Mouse (Mus musculus) heart, postnatal 25 days (tissue): ENCODE data around the gene Mapk6. TPM values are rescaled to one million over a fixed set of nuclear protein-coding genes. Genes with fewer than 3 reads are reported as not detected.
A peak's percentile ranks its signal among the peaks of the same experiment; 100 is the strongest.

Source experiments
- DNase-seq: peaks from one replicate; pipeline ENCODE4 v3.0.0; 2022; ENCODE audit warnings: low spot score
- intact Hi-C: fragments of 180-260 bp; cut with DNase I; formaldehyde crosslinking; loops from one replicate; pipeline ENCODE4 v1.15.1; 2025
- total RNA-seq, 2 experiments: library from RNA; stranded (reverse); gene quantifications; 2 replicates each; pipeline ENCODE4 v1.2.3; 2021

Mapk6 gene
- total RNA-seq, 2 experiments from 2014 or later: 30.9 to 31.0 TPM

DNA sequence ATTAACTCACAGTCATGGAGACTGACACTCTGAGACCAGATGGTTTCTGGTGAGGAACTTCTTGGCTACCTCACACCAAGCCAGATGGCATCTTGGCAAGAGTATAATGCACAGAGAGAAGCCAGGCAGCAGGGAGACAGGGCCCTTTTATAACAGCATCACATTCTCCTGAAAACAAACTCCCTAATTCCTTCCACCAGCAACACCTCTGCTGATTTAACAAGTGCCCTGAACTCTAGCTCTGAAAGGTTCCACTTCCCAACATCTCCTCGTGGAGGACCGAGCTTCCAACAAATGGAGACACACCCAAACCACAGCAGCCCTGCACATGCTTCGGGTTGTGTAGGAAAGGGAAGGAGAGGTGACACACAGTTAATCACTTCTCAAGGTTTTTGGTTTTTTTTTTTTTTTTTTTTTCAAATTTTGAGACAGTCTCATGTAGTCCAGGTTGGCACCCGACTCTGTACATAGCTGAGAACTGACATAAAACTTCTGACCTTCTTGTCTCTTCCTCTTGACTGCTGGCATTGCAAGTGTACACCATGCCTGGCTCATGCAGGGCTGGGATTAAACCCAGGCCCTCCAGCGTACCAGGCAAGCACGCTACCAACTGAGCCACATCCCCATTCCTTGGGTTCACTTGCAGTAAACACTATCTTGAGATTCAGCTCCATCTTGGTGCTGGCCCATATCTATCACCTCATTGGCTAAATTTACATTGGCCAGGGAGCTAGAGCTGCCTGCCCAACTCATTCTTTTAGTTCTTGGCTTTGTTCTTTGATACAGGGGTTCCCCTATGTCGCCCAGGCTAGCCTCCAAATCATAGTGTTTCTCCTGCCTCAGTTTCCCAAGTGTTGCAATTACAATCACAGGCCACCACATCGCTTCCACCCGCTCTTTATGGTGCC, 17.8 kb upstream of the Mapk6 start:
- intact Hi-C loops: no loop called here
- DNase-seq: no peak

DNA sequence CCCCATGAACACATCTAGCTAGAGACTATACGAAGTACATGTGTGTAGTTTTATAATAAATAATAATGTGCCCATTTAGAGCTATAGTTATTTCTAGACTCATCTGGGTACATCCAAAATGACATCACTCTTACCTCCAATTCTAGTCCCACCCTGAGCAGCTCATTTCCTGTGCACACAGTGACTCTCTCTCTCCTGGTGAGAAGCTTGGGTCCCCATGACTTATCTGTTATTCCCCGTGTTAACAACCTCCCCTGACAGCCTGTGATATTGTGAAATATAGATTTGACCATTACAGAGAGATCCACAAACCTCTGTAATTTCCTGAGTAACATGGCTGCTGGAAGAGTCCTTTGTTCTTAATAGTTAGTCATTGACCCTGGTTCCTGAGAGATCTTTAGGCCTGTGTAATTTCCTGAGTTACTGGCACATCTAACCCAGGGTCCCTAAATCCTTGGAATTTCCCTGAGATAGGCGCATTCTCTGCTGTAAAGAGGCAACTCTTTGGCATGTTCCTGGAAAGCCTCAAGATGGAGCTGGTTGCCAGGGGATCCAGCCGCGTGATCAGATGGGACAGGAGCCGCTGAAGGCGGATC, 16.1 kb upstream of the Mapk6 start:
- intact Hi-C loops: no loop called here
- no peak for DNase-seq

DNA sequence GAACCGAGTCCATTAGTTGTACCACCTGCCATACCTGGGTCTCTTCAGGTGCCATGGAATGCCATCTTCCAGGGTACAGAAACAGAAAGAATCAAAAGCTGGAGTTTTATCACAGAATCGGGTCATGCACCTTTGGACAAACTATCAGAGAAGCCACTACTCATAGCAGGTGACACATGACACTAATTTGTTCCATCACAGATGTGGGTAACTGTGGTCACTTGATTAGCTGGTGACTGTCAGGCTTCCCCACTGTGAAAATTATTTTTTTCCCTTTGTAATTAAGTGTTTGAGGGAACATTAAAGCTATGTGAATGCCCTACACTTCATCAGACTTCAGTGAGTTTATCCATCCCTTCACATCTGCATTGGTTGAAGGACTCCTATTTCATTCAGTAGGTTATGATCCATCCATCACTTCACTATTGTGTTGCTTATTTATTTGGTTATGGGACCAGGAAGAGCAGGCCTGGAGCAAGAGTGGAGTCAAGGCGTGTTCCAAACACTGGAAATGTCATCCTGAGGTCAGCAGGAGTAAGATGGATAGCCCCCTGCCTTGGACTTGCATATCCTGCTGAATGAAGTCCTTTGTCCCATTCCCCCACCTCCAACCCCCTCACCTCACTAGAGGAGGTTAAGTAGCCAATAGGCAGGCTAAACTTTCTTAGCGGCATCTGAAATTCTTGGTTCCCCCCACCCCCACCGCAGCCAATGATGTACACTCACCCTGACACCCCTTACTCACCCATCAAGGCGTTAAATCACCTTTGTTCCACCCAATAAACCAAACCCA, 14.7 kb upstream of the Mapk6 start:
- intact Hi-C loops: no loop called here
- no peak for DNase-seq

DNA sequence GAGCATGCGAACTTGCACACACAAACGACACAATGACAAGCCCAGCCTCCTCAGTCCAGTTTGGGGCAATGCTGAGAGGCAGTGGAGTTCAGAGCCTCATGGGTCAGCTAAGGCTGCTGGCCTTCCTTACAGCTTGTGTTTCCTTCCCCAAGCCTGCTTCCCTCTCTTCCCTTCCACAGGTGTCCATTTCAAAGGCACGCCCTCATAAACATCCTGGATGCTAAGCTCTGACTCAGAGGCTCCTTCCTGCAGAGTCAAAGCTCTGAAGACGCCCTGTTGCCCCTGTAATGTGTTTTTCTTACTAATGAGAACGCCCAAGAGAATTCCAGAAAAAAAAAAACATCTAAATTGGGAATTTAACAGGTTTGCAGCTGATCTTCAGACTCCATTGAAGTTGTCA, 13.9 kb upstream of the Mapk6 start:
- intact Hi-C loops: no loop called here
- DNase-seq: no peak

DNA sequence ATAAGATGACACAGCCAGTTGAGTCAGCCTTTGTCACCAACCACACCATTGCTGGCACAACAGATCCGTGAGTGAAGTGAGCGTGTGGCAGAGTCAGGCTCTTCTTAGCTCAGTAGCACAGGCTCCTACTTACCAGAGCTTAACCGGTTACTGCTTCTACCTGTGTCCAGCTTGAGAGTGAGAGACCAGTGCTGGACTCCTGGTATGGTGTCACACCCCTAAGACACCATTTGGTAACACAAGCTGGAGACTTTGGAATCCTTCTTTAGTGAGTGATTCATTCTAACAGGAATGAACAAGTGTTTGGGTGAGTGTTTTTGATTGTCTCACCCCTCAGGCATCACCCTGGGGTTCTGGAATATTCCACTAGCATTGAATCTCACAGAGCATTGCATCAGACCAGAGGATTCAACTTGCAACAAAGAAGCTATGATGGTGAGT, 12.5 kb upstream of the Mapk6 start:
- intact Hi-C loops: no loop called here
- no peak for DNase-seq

DNA sequence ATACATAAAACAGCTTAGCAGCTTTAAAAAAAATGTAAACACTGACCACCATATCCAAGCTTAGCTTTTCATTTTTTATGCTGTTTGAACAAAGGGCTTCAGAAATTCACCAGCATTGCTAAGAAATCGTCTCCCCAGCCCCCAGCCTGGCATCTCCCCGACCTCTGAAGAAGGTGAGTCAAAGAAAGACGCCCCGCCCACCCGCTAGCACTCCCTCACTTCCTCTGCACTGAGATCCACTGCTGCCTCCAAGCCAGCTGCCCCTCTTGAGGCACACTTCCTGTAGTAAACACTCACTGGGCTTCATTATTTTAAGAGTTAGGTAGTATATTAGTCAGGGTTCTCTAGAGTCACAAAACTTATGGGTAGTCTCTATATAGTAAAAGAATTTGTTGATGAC, 4.4 kb upstream of the Mapk6 start:
- intact Hi-C loops: no loop called here
- DNase-seq: no peak

DNA sequence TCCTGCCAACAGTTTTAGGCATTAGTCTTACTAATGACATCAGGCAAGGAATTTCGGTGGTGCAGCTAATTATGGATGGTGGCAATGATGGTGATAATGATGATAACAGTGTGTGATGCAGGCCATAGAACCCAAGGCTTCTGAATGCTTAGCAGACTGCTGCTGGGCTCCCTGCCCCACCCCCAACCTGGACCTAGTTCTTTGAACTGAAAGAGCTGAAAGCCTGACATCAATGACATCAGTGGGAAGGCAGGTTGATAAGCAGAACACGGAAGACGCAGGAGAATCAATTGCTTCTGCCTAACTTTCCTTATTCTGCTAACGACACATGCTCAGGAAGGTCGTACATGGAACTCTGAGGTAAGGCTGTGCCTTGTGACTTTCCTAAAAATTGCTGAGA, 3.4 kb upstream of the Mapk6 start:
- intact Hi-C loops: no loop called here
- DNase-seq: no peak

DNA sequence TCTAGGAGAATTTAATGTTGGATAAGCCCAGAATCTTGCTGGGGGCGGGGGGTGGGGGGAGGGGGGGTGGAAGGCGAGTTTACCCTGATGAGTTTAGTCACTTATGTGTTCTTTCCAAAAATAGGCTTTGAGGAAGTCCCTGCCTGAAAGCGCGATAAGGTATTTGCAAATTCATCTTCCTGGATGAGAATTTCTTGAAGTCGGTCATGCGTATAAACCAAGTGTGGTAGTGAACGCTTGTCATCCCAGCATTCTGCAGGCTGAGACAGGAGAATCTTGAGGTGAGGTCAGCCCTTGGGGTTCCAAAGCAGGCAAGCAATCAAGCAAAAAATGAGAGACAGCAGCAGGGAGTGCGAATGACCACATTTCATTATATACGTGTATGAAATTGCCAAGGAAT, 1.8 kb upstream of the Mapk6 start:
- intact Hi-C loops: loop anchor here (2.0 kb wide), 1 partner anchor 29 kb away; the partner anchor contains the start of gene Leo1

DNA sequence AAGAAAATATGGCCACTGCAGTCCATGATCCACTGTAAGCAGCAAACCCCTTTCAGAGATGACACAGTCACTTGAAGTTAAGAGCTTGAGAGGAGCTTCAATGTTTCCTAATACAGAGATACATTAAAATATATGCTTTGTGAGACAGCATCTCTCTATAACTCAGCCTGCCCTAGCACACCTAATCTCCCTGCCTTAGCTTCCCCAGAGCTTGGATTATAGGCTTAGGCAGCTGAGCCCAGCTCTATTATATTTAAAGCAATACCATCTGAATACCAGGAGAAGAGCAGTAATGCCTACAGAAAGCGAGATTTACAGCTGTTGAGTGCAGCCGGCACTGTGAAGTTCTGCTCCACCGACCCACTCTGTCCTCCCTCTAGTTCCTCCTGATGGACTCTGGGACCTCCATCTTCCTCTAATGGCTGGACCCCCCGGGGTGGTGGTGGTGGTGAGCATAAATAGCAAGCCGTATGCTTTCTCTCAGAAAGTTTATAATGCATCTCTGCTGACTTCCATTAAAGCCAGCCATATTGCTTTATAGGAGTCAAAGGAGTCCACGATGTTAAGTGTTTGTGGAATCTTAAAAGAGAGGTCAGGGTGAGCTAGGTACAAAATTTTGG, 1.2 kb upstream of the Mapk6 start:
- no peak for DNase-seq
- intact Hi-C loops: loop anchor here (2.0 kb wide), 1 partner anchor 30 kb away; the partner anchor contains the start of gene Leo1

More for the DNA sequence above, 1.8 kb upstream of the Mapk6 start:
- DNase-seq: no peak

DNA sequence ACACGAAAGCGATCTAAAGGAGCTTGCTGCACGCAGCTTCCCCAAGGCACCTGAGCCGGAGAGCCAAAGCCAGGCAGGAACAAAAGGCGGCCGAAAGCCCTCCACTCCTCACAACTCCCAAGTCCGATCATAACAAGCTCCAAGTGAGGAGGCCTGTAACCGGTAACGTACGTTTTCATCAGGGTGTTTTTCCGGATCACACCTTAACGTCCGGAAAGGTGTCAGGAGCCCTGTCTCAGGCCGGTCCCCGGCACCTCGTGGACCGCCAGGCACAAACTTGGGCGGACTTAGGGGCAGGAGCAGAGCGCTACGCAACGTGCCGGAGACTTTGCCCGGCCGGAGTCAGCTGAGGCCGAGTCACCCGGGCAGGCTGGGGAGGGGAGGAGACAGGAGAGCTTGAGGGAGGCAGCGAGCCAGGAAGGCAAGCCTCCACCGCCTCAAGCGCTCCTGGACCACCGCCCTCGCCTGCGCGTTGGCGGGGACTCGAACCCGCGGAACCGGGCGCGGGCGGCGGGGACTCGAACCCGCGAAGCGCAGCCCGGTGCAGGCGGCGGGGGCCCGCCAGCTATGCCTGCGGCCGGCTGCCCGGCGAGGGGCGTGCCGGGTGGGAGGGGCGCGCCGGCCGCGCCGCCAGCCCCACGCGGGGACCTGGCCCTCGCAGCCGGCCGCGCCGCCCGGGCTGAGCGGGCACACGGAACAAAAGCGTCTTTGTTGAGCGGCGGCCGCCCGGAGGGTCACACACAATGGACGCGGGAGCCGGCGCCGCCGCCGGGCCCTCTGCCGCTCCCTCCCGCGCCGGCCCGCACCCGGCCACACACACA, 564 bp downstream of the Mapk6 start:
- intact Hi-C loops: no loop called here
- peak; percentile 72 for DNase-seq

DNA sequence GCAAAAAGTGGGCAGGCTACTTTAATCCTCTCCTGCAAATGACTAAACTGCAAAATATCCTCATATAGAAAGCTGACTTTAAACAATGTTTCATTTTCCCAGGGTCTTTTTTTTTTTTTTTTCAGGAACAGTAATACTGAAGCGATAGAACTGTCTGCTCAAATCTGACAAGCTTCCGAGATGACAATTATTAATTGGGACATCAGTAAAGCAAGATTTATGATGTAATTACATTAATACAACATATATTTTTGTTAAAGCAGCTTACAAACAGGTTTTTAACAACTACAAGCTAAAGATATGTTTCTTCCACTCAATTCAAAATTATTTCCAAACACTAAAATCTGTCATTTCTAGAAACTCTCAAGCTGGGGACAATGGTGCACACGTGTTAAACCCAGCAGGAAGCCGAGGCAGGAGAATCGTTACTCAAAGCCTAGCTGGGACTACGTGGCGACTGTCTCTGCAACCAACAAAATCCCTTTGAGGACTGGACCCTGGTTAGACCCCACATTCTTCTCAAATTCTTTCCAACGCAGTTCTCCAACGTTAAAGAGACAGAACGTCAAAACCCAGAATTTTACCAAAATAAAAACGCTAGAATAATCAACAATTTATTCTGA, 1.5 kb downstream of the Mapk6 start:
- intact Hi-C loops: no loop called here
- no peak for DNase-seq

DNA sequence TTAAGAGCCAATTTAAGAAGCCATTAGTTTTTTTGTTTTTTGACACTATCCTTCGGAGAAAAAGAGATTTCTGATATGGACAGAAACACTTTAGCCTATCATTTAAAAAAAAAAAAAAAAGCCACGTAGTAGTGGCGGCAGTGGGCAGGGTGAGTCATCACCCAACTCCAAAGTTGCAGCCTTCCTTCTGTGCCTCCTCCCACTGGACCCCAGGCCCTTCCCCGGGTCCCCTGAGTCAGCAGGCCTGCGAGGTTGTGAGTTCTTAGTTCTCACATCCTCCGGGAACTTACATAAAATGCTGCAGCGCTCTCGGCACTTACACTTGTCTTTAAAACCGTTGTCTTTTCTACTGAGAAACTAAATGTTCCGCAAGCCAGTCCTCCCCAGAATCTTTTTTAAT, 2.0 kb downstream of the Mapk6 start:
- intact Hi-C loops: no loop called here
- DNase-seq: peak; percentile 42

DNA sequence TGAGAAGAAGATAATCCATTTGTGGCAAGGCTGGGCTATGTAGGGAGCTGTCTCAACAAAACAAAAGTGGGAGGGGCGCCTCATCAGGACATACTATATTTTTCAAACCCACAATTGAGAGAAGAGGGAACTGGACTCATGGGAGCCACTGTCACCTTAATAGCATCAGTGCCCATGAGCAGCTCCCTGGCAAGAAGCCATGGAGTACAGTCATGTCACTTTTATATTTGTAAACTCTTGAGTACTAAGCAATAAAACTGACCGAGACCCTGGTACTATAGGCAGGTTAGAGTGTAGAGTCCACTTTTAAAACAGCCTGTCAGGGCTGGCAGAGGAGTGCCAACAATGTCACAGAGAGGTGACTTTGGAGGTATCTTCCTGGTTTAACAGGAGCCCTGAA, 3.7 kb downstream of the Mapk6 start:
- no peak for DNase-seq
- intact Hi-C loops: no loop called here

DNA sequence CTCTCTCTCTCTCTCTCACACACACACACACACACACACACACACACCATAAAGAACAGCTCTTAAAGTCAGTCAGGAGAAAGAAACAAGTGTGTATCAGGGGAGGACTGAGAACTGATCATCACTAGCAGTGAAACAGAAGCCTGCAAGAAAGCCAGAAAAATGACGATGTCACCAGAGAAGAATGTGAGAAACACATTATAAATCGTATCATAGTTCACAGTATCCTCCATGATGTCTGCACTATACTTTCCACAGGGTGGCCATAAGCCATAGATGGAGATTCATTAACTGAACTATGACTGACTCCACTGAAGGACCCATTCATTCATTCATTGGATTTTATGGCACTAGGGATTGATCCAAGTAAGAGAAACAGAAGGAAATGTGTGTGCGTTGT, 6.3 kb downstream of the Mapk6 start:
- no peak for DNase-seq
- intact Hi-C loops: no loop called here

DNA sequence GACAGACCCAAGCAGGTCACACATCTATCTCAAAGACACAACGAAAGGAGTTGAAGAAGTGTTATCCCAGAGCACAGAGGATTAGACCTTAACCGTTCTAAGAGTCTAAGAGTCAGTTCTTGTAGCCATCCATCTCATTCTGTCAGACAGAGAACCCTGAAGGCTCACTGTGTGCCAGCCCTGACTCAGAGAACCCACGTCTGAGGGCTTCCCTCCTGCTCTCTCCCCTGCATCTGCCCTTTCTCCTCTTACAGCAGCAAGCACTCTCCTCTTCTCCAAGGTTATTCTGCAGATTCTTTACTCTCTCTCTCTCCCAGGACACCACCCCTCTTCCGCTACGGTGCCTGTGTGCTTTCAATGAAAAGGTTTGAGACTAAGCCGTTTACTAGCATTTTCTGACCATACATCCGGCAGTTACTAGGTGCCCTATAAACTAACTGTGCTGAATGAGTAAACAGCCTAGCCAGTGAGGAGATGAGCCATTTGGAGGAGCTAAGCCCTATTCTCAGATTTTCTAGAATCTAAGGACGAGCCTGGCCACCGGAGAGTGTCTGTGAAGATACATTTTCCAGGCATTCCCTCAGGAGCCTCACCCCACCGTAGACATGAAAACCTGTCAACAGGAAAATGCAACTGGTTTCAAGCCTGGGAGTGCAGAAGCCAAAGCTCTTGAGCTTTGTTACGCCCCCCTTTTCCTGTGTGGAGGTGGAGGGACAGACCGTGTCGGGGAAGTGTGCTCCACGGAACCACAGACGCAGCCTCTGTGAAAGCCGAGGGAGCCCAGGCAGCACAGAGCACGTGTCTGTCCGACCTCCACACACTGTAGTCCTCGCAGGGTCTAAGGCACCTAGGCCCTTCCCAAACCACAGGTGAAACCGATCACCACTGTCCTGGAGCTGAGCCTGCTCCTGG, 8.0 kb downstream of the Mapk6 start:
- DNase-seq: no peak
- intact Hi-C loops: no loop called here

DNA sequence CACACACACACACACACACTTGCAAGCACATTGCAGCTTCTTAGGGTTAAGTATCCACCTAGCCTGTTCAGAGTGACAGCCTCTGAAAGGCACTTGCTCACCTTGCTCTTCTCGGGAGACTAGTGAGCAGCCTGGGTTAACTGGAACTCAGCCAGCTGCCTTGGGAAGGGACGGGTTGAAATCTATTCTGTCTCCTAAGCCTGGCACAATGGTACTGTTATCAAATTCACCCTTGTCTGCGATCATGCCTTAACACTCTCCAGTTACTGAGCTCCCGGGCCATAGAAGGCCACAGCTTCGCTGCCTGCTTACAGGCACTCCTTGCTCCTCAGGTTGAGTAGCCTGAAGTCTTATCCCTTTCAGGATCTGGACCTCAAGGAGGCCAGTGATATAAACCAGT, 9.2 kb downstream of the Mapk6 start:
- intact Hi-C loops: no loop called here
- no peak for DNase-seq

DNA sequence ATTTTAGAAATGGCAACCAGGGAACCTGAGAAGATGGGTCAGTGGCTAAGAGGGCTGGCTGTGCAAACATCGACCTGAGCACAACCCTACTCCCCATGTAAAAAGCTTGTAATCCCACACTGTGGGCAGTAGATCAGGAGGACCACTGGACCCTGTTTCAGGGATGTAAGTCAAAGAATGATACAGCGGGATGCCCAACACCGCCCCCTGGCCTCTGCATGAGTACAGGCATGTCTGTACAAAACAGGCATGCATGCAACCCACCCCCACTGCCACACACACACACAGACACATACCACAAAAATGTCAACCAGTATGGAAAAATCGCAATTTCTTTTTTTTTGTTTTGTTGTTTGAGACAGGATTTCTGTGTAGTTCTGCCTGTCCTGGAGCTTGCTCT, 10.7 kb downstream of the Mapk6 start:
- intact Hi-C loops: no loop called here
- DNase-seq: no peak

DNA sequence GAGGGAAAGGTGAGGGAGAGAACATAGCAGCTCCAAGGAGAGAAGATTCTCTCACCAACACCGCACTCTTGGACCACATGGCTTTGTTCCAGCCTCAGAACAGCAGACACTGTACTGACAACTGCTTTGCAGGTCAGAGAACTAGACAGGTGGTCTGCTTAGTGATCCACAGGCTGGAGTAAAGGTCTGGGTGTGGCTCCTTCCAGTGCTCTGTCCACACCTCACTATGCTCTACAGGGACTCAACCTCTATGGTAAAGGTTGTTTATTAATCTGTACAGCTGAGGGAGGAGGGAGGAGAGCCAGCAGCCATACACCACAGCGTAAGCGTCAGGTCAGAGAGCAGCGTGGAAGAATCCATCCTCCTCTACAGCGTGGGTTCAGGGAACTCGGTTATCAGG, 13.8 kb downstream of the Mapk6 start:
- DNase-seq: no peak
- intact Hi-C loops: no loop called here
